Mouse (Mus musculus) right cerebral cortex, postnatal 36 days (tissue): ENCODE measurements around the gene Slc11a1.
"Not testable (repeated sequence)": the region's sequence is repeated elsewhere in the genome, so short reads cannot be mapped to it uniquely, and the experiment has no call there.

ENCODE experiments used
- DNase-seq, 2 experiments: peaks; one replicate each; pipeline ENCODE4 v3.0.0; 2022; ENCODE audit warnings: low spot score in 2 of 2, mixed read lengths in 1 of 2

Slc11a1 gene

DNA sequence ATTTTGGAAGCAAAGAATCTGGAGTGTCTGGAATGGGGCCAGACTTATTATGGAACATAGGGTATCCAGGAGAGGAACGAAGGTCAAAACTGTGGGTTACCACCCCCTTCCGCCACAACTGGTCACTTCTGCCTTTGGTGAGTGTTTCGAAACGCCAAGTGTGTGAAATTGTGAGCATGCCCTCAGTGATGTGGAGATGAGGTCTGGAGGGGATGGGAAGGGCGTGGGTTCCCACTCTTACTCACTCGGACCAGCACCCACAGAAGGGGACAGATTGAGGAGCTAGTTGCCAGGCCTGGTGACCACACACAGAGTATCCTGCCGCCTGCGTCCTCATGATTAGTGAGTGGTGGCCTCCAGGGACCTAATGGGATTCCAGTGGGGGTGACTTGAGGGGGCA, at the start of gene Slc11a1:
Gene Slc11a1 (plus strand): TSS at position 216 of the 400 bp plus-strand sequence.
- DNase-seq = no peak

DNA sequence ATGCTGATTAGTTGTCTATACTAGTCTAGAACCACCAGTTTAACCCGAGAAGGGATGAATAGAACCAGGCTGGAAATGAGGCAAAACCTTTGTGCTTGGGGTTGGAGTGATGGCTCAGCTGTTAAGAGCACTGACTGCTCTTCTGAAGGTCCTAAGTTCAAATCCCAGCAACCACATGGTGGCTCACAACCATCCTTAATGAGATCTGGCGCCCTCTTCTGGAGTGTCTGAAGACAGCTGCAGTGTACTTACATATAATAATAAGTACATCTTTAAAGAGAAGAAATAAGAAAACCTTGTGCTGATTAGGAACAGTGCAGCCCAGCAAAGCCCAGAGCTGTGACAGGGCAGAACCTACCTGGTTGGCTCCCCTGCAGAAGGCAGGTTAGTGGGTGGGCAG, 48.1 kb upstream of the Slc11a1 start:
- DNase-seq = not testable (repeated sequence)

DNA sequence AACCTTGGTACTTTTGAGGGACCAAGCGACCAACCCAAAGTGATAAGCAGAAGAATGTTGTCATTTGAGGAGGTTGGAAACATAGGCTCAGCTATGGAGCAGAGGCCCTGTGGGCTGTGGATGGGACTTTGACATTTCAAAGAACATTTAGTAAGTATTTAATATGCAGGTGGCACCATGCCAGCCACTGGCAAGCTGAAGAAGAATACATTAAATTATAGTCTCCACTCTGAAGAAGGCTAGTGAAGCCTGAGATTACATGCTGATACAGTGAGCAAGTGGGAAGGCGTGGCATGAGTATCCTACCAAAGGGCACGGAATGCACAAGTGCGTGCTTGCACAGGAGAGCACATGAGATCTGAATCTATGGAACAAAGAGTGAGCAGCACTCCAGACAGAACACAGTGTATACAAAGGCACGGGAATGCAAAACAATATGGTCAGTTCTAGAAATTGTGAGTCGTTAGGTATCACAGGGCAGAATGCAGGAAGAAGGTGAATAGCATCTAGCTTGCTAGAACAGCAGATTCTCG, 45.0 kb upstream of the Slc11a1 start:
- no peak for DNase-seq

DNA sequence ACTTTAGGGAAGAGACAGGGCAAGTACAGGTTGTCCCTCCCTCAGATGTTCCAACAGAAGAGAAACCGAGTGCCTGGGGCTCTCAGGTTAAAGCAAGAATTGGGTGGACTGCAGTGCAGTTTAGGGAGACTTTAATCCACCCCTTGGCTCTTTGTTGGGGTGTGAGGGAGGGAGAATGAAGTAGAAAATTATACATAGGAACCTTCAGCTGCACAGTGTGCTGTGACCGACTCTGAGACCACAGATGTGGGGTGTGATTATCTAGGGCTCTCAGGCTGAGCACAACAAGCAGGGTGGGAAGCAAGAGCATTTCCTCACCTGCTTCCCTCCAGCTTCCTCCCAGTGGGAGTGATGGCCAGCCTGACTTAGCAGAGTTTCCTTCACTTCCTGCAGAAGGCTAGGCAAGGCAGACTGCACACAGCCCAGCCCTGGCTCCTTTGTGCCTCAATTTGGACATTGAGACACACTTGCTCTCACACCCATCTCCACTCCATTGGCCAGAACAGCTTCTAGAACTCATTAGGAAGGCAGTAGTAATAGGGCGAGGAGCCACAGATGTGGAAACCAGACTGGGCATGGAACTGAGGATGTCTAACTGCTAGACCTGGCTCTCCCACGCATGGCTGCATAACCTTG, 43.8 kb upstream of the Slc11a1 start:
- DNase-seq = no peak

DNA sequence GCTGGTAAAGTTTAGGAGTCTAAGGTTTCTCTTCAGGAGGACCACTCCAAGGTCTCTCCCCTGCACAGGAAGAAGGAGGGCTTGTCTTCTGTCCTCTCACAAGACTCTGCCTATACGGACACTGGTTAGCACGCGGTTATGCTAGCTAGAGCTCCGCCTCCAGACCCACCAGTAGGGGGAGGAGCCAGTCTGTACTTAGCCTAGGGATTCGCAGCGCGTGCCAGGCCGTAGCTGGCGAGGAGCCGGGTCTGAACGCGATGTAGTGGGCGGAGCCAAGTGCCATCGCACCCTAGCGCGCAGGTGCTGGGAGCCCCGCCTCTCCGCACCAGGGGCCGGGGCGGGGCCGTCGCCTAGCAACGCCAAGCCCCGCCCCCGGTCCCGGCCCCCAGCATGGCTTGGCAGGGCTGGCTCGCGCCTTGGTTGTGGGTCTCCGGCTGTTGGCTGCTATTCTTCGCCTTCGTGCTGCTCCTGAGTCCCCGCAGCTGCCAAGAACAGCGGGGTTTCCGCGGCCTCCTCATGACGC, 42.7 kb upstream of the Slc11a1 start:
- DNase-seq = peak; percentile 95 to 96

DNA sequence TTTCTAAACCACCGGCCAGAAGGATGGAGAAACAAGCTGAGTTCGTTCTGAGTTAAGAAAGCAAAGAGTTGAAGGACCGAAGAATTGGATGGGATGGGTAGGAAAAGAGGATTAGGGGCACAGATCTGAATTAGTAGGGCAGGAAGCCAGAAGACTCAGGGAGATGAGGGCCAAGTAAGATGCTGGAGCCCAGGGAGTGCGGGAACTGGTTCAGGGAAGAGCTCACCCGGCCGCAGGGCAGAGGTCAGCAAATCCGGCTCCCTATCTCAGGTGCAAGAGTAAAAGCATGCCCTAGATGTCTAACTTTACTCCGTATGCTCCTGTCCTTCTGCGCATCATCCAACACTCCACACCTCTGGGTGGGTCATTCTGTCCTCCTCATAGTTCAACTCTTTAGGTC, 42.1 kb upstream of the Slc11a1 start:
- no peak for DNase-seq

DNA sequence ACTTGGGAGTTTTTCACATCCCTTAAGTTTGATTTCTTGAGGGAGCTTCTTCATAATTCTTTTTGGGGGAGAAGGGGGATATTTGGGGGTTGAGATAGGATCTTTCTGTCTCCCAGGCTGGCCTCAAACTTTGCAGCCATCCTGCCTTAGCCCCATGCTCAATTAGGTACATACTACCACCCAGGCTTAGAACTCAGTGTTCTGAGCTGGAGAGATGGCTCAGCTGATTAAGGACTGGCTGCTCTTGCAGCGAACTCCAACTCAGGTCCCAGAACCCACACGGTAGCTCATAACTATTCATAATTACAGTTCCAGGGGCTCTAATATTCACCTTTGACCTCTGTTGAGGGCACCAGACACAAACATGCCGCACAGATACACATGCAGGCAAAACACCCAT, 40.4 kb upstream of the Slc11a1 start:
- no peak for DNase-seq

DNA sequence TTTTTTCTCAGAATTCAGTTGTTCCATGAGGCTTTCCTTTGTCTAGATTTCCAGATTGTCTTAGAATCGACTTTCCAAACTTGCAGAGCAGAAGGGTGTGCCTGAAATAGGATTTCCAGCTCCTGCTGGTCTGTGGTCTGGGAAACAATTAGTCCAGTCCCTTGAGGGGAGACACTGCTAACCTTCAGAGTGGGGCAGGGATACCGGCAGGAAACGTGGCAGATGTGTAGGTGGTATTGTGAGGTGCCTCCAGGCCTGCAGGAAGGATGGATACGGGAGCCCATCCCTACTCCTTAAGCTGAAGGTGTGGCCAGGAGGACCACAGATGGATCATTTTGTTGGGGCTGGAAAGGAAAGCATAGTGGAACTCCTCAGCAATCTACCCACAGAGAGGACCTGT, 40.0 kb upstream of the Slc11a1 start:
- no peak for DNase-seq

DNA sequence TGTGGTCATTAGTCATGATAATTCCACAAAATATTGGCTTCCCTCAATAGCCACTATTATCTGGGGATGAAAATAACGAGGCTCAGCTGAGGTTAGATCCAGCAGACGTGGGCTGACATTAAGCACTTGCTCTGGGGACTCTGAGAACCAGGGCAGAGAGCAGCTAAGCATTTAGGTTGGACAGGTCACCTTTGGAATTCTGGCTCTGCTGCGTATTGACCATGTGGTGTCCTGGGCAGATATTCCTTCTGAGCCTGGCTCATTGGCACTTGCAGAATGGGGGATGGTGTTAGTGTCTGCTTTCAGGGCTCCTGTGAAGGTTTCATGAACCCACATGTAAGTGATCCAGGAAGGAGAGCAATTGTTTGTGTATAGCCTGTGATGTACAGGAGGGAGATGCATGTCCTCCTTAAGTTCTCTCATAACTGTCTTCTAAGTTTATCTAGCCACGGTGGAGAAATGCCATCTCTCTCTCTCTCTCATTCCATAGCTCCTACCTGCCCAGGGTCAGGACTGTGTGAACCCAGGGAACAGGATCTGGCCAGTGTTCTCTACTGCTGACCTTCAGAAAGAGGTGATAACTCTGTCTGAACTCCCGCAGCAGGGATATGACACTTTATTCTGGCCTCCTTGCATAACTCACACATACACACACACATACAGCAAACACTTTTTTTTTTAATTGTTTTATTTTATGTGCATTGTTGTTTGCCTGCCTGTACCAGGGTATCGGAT, 39.4 kb upstream of the Slc11a1 start:
- no peak for DNase-seq

DNA sequence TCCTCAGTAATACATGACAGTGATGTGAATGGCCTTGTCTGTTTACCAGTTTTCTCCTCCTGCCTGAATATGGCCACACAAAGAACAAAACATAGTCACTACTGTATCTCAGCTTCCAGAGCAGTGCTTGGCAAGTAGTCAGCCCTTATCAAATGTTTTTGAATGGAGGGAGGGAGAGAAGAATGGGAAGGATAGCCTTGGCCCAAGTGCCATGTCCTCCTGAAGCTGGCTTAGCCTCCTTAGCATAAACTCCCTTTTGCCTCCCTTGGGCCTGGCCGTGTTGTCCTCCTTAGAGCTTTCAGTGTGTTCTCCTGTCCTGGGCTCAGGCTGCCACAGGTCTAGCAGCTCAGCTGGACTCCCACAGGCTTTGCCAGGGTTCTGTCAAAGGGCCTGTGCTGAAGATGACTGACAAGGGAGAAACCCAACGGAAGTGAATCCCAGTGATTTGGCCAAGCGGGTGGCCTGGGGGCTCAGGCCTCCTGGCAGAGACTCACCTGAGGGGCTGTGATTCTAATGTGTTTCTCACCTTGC, 37.7 kb upstream of the Slc11a1 start:
- no peak for DNase-seq

DNA sequence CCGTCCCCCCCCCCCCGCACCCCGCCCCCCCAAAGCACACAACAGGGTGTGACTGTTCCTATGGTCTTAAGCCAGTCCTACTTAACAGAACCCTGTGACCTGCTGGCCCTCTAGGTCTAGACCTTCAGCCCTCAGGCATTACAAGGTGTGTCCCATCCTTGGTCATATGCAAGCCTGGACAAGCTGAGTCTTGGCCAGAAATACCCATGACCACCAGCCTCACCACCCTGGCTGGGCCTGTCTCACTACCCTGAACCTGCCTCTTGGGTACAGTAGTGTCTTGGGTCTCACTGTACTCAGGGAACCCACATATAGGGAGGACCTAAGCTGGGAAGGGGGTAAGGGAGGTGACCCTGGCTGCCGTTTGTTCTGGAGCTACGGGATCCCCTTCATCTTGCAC, 37.0 kb upstream of the Slc11a1 start:
- DNase-seq = no peak

DNA sequence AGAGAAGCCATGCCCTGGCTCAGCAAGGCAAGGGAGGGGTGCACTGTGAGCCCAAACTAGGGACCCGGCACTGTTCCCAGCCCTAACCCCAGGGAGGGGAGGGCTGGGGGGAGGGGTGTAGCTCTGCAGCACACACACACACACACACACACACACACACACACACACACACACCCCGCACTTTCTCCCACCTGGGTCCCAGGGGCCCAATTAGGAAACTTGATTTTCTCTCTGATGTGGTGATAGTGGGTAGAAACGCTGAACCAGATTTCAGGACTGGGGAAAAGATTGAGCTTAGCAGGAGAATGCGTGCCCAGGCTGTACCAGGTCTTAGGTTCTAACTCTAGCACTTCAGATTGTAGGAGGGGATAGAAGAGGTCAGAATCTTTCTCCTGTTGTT, 36.4 kb upstream of the Slc11a1 start:
- no peak for DNase-seq

DNA sequence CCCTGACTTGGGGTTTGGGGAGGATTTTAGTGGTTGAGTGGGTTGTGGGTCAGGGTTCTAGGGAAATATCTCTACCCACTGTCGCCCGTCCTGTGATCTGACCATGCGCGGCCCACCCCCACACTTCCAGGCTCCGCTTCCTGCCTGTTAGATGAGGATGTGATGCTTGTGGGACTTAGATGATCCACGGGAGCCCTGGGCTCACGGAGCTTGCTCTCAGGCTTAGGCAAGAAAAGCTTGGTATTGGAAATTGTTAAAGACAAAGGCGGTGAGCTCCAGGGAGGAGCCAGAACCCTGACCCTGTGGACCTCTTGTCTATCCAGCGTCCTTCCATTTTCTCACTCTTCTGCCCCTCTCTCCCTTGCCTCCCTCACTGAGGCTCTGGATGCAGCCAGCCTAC, 35.1 kb upstream of the Slc11a1 start:
- no peak for DNase-seq

DNA sequence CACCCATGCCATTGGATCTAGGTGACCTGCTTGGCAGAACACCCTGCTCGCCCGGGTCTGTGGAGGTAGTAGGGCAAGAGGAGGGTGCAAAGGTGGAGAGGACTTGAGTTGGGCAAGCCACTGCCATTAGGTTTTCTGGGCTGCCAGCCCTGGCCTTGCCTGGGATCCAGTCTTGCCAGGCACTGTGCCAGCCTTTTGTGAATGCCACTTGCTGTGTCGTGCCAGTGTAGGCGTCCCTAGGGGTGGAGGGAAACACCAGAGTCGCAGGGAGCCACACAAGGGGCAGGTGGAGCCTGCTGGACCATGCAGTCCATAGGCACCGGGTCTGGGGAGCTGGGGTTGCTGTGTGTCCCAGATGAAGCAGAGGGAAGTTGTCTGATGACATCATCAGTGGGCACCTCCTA, 34.6 kb upstream of the Slc11a1 start:
- peak; percentile 40 to 52 for DNase-seq

DNA sequence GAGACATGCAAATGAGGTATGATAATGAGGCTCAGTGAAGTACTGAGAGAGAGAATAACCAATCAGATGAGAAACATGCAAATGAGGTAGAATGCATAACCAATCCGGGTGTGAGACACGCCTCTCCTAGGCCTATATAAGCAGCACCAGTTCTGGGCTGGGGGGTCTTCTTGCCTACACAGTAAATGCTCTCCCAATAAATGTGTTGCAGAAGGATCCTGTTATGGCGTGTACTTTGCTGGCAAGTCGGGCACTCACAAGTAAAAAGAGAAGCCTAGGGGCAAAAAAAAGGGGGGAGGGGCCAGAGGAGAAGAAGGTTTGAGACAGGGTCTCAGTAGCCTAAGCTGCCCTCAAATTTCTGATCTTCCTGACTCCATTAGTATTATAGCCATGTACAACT, 34.0 kb upstream of the Slc11a1 start:
- DNase-seq = not testable (repeated sequence)

DNA sequence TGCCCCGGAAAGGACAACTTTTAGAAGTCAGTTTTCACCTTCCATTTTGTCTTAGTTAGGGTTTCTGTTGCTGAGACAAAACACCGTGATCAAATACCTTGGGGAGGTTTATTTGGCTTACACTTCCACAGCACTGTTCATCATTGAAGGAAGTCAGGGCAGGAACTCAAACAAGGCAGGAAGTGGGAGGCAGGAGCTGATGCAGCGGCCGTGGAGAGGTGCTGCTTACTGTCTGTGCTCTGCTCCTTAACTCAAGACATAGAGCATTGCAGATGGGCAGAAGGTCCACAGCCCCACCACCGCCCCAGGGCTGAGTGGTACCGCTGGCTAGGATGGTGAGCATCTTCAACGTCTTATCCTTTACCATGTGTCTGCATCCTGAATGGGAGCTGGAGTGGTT, 33.1 kb upstream of the Slc11a1 start:
- no peak for DNase-seq

DNA sequence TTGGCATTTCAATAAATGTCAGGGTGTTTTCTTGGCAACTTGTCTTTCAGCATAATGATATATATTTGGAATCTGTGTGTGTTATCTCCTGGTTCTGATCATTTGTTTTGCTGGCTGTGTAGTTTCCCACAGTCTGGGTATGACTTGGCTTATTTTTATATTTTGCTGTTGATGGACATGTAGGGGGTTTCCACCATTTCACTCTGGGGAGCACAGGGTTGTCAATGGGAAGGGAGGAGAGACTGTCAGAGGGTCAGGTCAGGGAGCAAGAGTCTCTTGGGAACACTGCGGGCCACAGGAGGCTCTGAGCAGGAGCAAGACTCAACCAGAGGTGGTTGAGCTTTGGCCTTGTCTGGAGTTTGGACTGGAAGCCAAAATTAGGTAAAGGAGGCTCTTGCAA, 32.7 kb upstream of the Slc11a1 start:
- DNase-seq = no peak

DNA sequence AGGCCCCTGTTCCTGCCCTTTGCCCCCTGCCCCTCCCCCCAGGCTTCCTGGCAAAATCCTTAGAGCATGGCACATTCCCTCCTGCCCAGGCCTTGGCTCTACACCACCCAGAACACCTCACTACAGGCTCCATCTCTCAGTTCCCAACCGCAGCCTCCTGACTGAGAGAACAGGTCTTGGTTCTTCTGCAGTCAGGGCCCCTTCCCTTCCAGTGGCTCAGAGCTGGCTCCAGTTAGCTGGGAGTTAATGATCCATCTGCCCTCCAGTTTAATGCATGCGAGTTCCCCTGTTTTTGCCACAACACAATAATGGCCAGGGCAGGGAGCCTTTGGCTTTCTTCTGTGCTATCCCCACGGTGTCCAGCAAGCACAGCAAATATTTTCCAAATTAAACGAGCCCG, 31.8 kb upstream of the Slc11a1 start:
- no peak for DNase-seq

DNA sequence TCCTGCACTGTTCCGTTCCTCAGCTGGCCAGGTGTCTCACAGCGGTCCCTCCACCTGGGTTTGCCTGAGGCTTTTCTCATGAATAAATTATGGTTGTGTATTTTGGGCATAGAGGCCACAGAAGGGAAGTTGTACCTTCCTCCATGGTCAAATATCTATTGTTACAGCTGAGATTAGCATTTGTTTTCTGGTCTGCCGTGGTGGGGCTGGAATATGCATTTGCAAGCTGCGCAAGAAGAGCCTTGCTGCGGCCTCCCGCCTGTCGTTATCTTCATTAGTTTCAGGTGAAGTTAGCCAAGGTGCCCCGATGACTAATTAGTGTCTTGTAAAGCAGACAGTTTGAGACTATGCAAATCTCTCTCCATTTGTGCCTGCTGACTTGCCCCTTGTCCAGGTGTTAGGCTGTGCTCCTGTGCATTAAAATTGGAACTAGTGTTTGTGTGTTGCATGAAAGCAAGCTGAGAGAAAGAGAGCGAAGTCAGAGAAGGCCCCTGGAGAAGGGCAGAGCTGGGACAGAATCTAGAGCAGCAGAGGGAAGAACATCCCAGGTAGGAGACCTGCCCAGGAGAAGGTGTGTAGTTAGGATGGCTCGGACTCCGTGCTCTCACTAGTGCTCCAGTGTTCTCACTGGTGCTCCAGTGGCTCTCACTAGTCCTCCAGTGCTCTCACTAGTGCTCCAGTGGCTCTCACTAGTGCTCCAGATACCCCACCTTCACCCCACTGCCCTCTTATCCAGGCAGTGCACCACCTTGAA, 30.7 kb upstream of the Slc11a1 start:
- DNase-seq = no peak

DNA sequence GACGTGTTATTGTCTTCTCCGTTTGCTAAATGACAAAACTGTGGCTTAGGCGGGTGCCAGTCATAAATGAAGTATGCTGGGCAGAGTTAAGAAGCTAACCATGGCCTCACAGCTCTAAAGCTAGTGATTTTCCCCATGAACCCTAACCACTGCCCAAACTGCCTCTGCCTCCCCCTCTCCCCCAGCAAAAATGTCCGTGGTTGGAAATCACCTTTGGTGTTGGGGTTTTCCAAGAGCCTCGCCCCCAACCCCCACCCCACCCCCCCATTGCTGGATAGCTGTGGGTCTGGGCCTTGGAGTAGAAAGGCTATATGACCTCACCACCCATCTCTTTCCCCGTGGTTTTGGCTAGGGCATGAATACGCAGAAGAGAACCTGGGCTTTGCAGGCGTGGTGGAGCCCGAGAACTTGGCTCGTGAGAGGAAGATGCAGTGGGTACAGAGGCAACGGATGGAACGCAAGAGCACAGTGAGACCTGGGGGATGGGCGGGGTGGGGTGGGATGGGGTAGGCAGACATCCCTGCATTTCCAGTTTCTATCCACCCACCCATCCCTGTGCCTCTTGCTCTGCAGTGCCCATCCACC, 23.7 kb upstream of the Slc11a1 start:
- no peak for DNase-seq

DNA sequence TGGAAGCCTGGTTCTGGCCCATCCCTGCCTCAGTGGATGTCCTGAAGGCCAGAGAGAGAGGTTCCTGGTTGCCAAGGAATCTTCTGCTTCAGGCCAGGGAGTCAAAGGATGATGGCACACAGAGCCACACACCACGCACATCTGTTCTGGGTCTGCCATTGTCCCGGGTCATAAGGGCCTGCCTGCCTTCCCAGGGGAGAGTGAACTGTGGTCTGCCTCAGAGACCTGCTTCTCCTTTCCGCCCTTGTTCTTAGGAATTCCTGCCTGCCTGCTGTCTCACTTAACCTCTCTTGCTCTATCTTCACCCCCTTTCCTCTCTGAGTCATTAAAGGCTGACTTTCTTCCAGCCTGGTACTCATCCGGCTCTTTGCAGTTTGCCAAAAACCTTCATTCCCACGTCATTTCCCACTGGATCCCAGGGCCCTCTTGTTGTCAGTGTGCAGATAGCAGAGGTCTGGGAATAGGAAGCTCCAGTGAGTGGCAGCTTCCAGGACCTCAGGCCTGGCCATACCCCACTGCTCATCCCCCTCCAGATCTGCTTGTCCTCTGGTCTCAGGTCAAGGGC, 22.4 kb upstream of the Slc11a1 start:
- DNase-seq = no peak
